ENCODE assay signal across 9 mouse cellular contexts in genomic region chr17:33968927-33969326, GRCm38 (mm10). TPM values are rescaled to one million over a fixed set of nuclear protein-coding genes. Genes with fewer than 3 reads are reported as not detected.
DNase-seq lines count a peak whose midpoint lies in the region; ATAC-seq lines count a peak whose summit lies in the region.
"Had no signal": no experiment of that assay in that cellular context is flagged by ENCODE, and none has a peak within 500 bp of the region (broad histone marks: within the 10 kb centered on the region; RNA-seq: fewer than 3 reads in every experiment).

No protein-coding gene starts in this region.

- ATAC-seq in midbrain, embryonic 11.5 days (ENCODE audit: low FRiP score), result peak; percentile 64
- peak; percentile 57 for ATAC-seq in inflammation-experienced regulatory T-cells, adult 6 months
- ATAC-seq in midbrain, embryonic 13.5 days, result peak; percentile 78

- H3K4me1 ChIP-seq in midbrain, embryonic 11.5 days (ENCODE audit: control insufficient read depth, insufficient read depth, low read length), result no peaks in the 10 kb centered on the region
- H3K4me1 ChIP-seq in midbrain, embryonic 10.5 days, result no peaks in the 10 kb centered on the region; the same call in 1 of the 2 replicates
- no peaks in the 10 kb centered on the region for H3K4me1 ChIP-seq in midbrain, embryonic 13.5 days (replicated peaks)

- no peak overlapping the region for H3K27ac ChIP-seq in midbrain, embryonic 11.5 days (ENCODE audit: low read depth, low read length)
- no peak overlapping the region for H3K27ac ChIP-seq in midbrain, embryonic 10.5 days (replicated peaks)
- peak overlapping the region; percentile 14; the same call in 1 of the 2 replicates for H3K27ac ChIP-seq in midbrain, embryonic 13.5 days

- no peak for DNase-seq in midbrain, embryonic 11.5 days (ENCODE audit: low spot score, missing footprints)
- DNase-seq in midbrain, embryonic 10.5 days (ENCODE audit: low spot score), result no peak
- peak; percentile 80 for DNase-seq in adipocyte (ENCODE audit: low spot score)
- no peak for DNase-seq in yolk sac, embryonic 10.5 days (ENCODE audit: low spot score)
- no peak for DNase-seq in right cerebral cortex, adult 2 months (ENCODE audit: low spot score in 2 of 2)
- no peak for DNase-seq in gastrocnemius, postnatal 14 days

- no peaks in the 10 kb centered on the region for H3K9me3 ChIP-seq in midbrain, embryonic 11.5 days (ENCODE audit: control insufficient read depth, low read length)
- H3K9me3 ChIP-seq in midbrain, embryonic 10.5 days (replicated peaks), result 0 out of 2 replicates have a peak, but pooled peaks cover 4% of the 10 kb centered on the region
- H3K9me3 ChIP-seq in midbrain, embryonic 13.5 days, result no peaks in the 10 kb centered on the region

- H3K4me3 ChIP-seq in midbrain, embryonic 11.5 days (ENCODE audit: low read depth, low read length), result no peak overlapping the region
- no peak overlapping the region; the same call in 1 of the 2 replicates for H3K4me3 ChIP-seq in midbrain, embryonic 10.5 days
- no peak overlapping the region for H3K4me3 ChIP-seq in midbrain, embryonic 13.5 days (replicated peaks)
- H3K4me3 ChIP-seq: erythroblast, embryonic 14.5 days had no signal

- no peaks in the 10 kb centered on the region for H3K27me3 ChIP-seq in midbrain, embryonic 11.5 days (ENCODE audit: control insufficient read depth, insufficient read depth, low read length)
- H3K27me3 ChIP-seq in midbrain, embryonic 10.5 days (ENCODE audit: low read depth, poor library complexity, severe bottlenecking), result no peaks in the 10 kb centered on the region
- 0 out of 2 replicates have a peak, but pooled peaks cover 5% of the 10 kb centered on the region for H3K27me3 ChIP-seq in midbrain, embryonic 13.5 days

- WGBS in midbrain, embryonic 11.5 days, result 38% methylated on average over 5 of the region's 5 CpGs
- 30% methylated on average over 5 of the region's 5 CpGs for WGBS in midbrain, embryonic 10.5 days
- 24% methylated on average over 5 of the region's 5 CpGs for WGBS in midbrain, embryonic 13.5 days

- no peaks in the 10 kb centered on the region for H3K36me3 ChIP-seq in midbrain, embryonic 11.5 days (ENCODE audit: control insufficient read depth, insufficient read depth, low read length)
- peaks cover 28% of the 10 kb centered on the region for H3K36me3 ChIP-seq in midbrain, embryonic 10.5 days
- peaks cover 24% of the 10 kb centered on the region for H3K36me3 ChIP-seq in midbrain, embryonic 13.5 days

- intact Hi-C loops in gastrocnemius, postnatal 14 days (cut with DNase I; ENCODE audit: low total_unique reads), result no loop called here

- H3K4me2 ChIP-seq in midbrain, embryonic 11.5 days, result no peak overlapping the region
- no peak overlapping the region for H3K4me2 ChIP-seq in midbrain, embryonic 13.5 days (replicated peaks)

- no peak overlapping the region for H3K9ac ChIP-seq in midbrain, embryonic 11.5 days (ENCODE audit: low read length)
- no peak overlapping the region for H3K9ac ChIP-seq in midbrain, embryonic 13.5 days (replicated peaks)

RNA-seq across cellular contexts. Expression of gene Rps18, which starts 13.1 kb away (rescaled TPM):
- 1,159 and 1,302 TPM in 2 replicates for polyA plus RNA-seq in midbrain, embryonic 11.5 days (2014; fragmentation: Nextera tagmentation; extraction: Ambion mirVana)
- polyA plus RNA-seq in midbrain, embryonic 10.5 days (2016; fragmentation: Nextera tagmentation; extraction: Ambion mirVana), result 1,339 and 1,576 TPM in 2 replicates
- polyA plus RNA-seq in inflammation-experienced regulatory T-cells, adult 6 months (2017; shearing (Covaris generic)), result 1,000 to 10,000 TPM; 3,532 to 7,587 (median 7,167) TPM
- polyA plus RNA-seq in midbrain, embryonic 13.5 days (2015; fragmentation: Nextera tagmentation; extraction: Ambion mirVana), result 918 and 949 TPM in 2 replicates
- total RNA-seq in gastrocnemius, postnatal 14 days (2021), result 100 to 1,000 TPM; 464 to 543 TPM

RNA-seq across cellular contexts. Expression of gene Vps52, which starts 13.3 kb away (rescaled TPM):
- 36.3 and 36.5 TPM in 2 replicates for polyA plus RNA-seq in midbrain, embryonic 11.5 days (2014; fragmentation: Nextera tagmentation; extraction: Ambion mirVana)
- 53.5 and 61.0 TPM in 2 replicates for polyA plus RNA-seq in midbrain, embryonic 10.5 days (2016; fragmentation: Nextera tagmentation; extraction: Ambion mirVana)
- 10 to 100 TPM; 27.6 to 30.0 (median 27.8) TPM for polyA plus RNA-seq in inflammation-experienced regulatory T-cells, adult 6 months (2017; shearing (Covaris generic))
- polyA plus RNA-seq in midbrain, embryonic 13.5 days (2015; fragmentation: Nextera tagmentation; extraction: Ambion mirVana), result 66.4 and 69.8 TPM in 2 replicates
- 10 to 100 TPM; 30.5 to 33.1 TPM for total RNA-seq in gastrocnemius, postnatal 14 days (2021)

RNA-seq across cellular contexts. Expression of gene B3galt4, which starts 17.6 kb away (rescaled TPM):
- 3.4 and 4.2 TPM in 2 replicates for polyA plus RNA-seq in midbrain, embryonic 11.5 days (2014; fragmentation: Nextera tagmentation; extraction: Ambion mirVana)
- 4.1 and 6.4 TPM in 2 replicates for polyA plus RNA-seq in midbrain, embryonic 10.5 days (2016; fragmentation: Nextera tagmentation; extraction: Ambion mirVana)
- polyA plus RNA-seq in inflammation-experienced regulatory T-cells, adult 6 months (2017; shearing (Covaris generic)), result 10 to 100 TPM; 12.8 to 15.1 (median 13.9) TPM
- 12.4 and 13.6 TPM in 2 replicates for polyA plus RNA-seq in midbrain, embryonic 13.5 days (2015; fragmentation: Nextera tagmentation; extraction: Ambion mirVana)
- total RNA-seq in gastrocnemius, postnatal 14 days (2021), result 1 to 10 TPM; 2.3 to 2.7 TPM

RNA-seq across cellular contexts. Expression of gene Wdr46, which starts 28.5 kb away (rescaled TPM):
- 27.4 and 28.9 TPM in 2 replicates for polyA plus RNA-seq in midbrain, embryonic 11.5 days (2014; fragmentation: Nextera tagmentation; extraction: Ambion mirVana)
- polyA plus RNA-seq in midbrain, embryonic 10.5 days (2016; fragmentation: Nextera tagmentation; extraction: Ambion mirVana), result 47.8 and 52.5 TPM in 2 replicates
- 10 to 100 TPM in 2 of 3 experiments, 1 to 10 TPM in 1; 6.8 to 11.0 (median 10.1) TPM for polyA plus RNA-seq in inflammation-experienced regulatory T-cells, adult 6 months (2017; shearing (Covaris generic))
- polyA plus RNA-seq in midbrain, embryonic 13.5 days (2015; fragmentation: Nextera tagmentation; extraction: Ambion mirVana), result 24.4 and 25.7 TPM in 2 replicates
- 10 to 100 TPM; 11.1 to 12.3 TPM for total RNA-seq in gastrocnemius, postnatal 14 days (2021)

RNA-seq across cellular contexts. Expression of gene Pfdn6, which starts 28.8 kb away (rescaled TPM):
- polyA plus RNA-seq in midbrain, embryonic 11.5 days (2014; fragmentation: Nextera tagmentation; extraction: Ambion mirVana), result 206 and 208 TPM in 2 replicates
- polyA plus RNA-seq in midbrain, embryonic 10.5 days (2016; fragmentation: Nextera tagmentation; extraction: Ambion mirVana), result 214 and 240 TPM in 2 replicates
- 100 to 1,000 TPM; 114 to 135 (median 124) TPM for polyA plus RNA-seq in inflammation-experienced regulatory T-cells, adult 6 months (2017; shearing (Covaris generic))
- 193 and 195 TPM in 2 replicates for polyA plus RNA-seq in midbrain, embryonic 13.5 days (2015; fragmentation: Nextera tagmentation; extraction: Ambion mirVana)
- total RNA-seq in gastrocnemius, postnatal 14 days (2021), result 10 to 100 TPM; 53.6 to 54.9 TPM
